In the genomic region with DNA sequence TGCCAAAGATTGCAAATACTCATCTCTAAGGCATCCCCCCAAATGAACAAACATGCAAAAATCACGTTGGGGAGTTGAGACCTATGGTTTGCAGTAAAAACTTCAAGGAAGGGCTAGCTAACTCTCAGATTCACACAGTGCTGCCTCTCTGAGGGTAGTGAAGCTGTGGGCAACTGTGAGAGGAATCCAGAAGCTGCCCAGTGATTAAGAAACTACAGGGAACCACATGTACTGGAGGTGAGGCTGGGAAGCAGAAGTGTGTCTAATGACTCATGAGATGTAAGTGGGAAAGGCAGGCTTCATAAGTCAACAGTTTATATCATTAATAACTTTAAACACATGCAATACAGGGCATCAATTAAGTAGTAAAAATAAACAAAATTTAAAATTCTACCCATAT, we compare ENCODE assay signal across 23 mouse cellular contexts.
DNase-seq lines count a peak whose midpoint lies in the region; ATAC-seq lines count a peak whose summit lies in the region.
"Had no signal": no experiment of that assay in that cellular context is flagged by ENCODE, and none has a peak within 500 bp of the region (broad histone marks: within the 10 kb centered on the region; RNA-seq: fewer than 3 reads in every experiment).

No protein-coding gene starts in this region.

- no peak for ATAC-seq in midbrain, embryonic 11.5 days (ENCODE audit: low FRiP score)
- no peak for ATAC-seq in midbrain, embryonic 13.5 days
- ATAC-seq: activated CD4-positive, CD25-positive, alpha-beta regulatory T cell, adult 4 months; forebrain, embryonic 14.5 days; forebrain, embryonic 16.5 days; Patski had no signal

- H3K9ac ChIP-seq in midbrain, embryonic 11.5 days (ENCODE audit: low read length): no peak overlapping the region
- no peak overlapping the region for H3K9ac ChIP-seq in midbrain, embryonic 13.5 days (replicated peaks)
- H3K9ac ChIP-seq: embryonic facial prominence, embryonic 13.5 days; embryonic facial prominence, embryonic 15.5 days; forebrain, embryonic 12.5 days had no signal

- no peaks in the 10 kb centered on the region for H3K36me3 ChIP-seq in midbrain, embryonic 11.5 days (ENCODE audit: control insufficient read depth, insufficient read depth, low read length)
- no peaks in the 10 kb centered on the region for H3K36me3 ChIP-seq in midbrain, embryonic 13.5 days
- H3K36me3 ChIP-seq: embryonic facial prominence, embryonic 13.5 days; embryonic facial prominence, embryonic 15.5 days; forebrain, embryonic 10.5 days; forebrain, embryonic 12.5 days had no signal

- peak; percentile 31 for DNase-seq in lung, postnatal 25 days (ENCODE audit: low spot score)
- no peak for DNase-seq in lung, postnatal 4 days
- peak; percentile 76 for DNase-seq in midbrain, embryonic 11.5 days (ENCODE audit: low spot score, missing footprints)
- DNase-seq in adrenal gland, postnatal 25 days: no peak
- DNase-seq: adrenal gland, adult 8-10 months; adrenal gland, postnatal 14 days; cerebellum, adult 11 months; cerebellum, adult 18-20 months; cerebellum, adult 8-10 months; cerebellum, adult 9-11 months; cerebellum, postnatal 14 days; cerebellum, postnatal 36 days; embryo, embryonic 11 days had no signal

- WGBS in midbrain, embryonic 11.5 days: 69% methylated on average over 1 of the region's 1 CpGs
- WGBS in midbrain, embryonic 13.5 days: 76% methylated on average over 1 of the region's 1 CpGs

- no peak overlapping the region for H3K4me3 ChIP-seq in midbrain, embryonic 11.5 days (ENCODE audit: low read depth, low read length)
- no peak overlapping the region for H3K4me3 ChIP-seq in midbrain, embryonic 13.5 days (replicated peaks)
- H3K4me3 ChIP-seq: embryonic facial prominence, embryonic 13.5 days; embryonic facial prominence, embryonic 15.5 days; erythroblast, embryonic 14.5 days; forebrain, embryonic 10.5 days; forebrain, embryonic 12.5 days had no signal

- no peak overlapping the region for H3K27ac ChIP-seq in midbrain, embryonic 11.5 days (ENCODE audit: low read depth, low read length)
- no peak overlapping the region for H3K27ac ChIP-seq in midbrain, embryonic 13.5 days
- H3K27ac ChIP-seq: embryonic facial prominence, embryonic 13.5 days; embryonic facial prominence, embryonic 15.5 days; forebrain, embryonic 10.5 days; forebrain, embryonic 12.5 days had no signal

- H3K4me2 ChIP-seq in midbrain, embryonic 11.5 days: no peak overlapping the region
- no peak overlapping the region for H3K4me2 ChIP-seq in midbrain, embryonic 13.5 days (replicated peaks)
- H3K4me2 ChIP-seq: embryonic facial prominence, embryonic 13.5 days; embryonic facial prominence, embryonic 15.5 days; forebrain, embryonic 12.5 days had no signal

- H3K4me1 ChIP-seq in midbrain, embryonic 11.5 days (ENCODE audit: control insufficient read depth, insufficient read depth, low read length): no peaks in the 10 kb centered on the region
- peaks cover 8% of the 10 kb centered on the region; the same call in 1 of the 2 replicates for H3K4me1 ChIP-seq in midbrain, embryonic 13.5 days (replicated peaks)
- H3K4me1 ChIP-seq: forebrain, embryonic 12.5 days had no signal

- no peaks in the 10 kb centered on the region for H3K27me3 ChIP-seq in midbrain, embryonic 11.5 days (ENCODE audit: control insufficient read depth, insufficient read depth, low read length)
- no peaks in the 10 kb centered on the region for H3K27me3 ChIP-seq in midbrain, embryonic 13.5 days
- H3K27me3 ChIP-seq: embryonic facial prominence, embryonic 13.5 days; embryonic facial prominence, embryonic 15.5 days; forebrain, embryonic 12.5 days; Patski had no signal

- H3K9me3 ChIP-seq in midbrain, embryonic 11.5 days (ENCODE audit: control insufficient read depth, low read length): no peaks in the 10 kb centered on the region
- no peaks in the 10 kb centered on the region for H3K9me3 ChIP-seq in midbrain, embryonic 13.5 days
- H3K9me3 ChIP-seq: embryonic facial prominence, embryonic 13.5 days; embryonic facial prominence, embryonic 15.5 days; forebrain, embryonic 10.5 days; forebrain, embryonic 12.5 days had no signal

Comparison
In these comparisons a context has a peak if more than half of its experiments do, and no peak if none do; other contexts are left out.
1. DNase-seq: peak in lung, postnatal 25 days (single experiment) and midbrain, embryonic 11.5 days (single experiment); none in lung, postnatal 4 days (0 of 2) and adrenal gland, postnatal 25 days (single experiment).